Mouse (Mus musculus): Measurements from ENCODE around the gene Plac8. TPM values are rescaled to one million over a fixed set of nuclear protein-coding genes. Genes with fewer than 3 reads are reported as not detected.
A peak's percentile ranks its signal among the peaks of the same experiment; 100 is the strongest.

The Plac8 gene
- polyA plus RNA-seq, 1 experiment, result 24.6 TPM

- H3K4me1 ChIP-seq (ENCODE audit: control insufficient read depth, insufficient read depth, low read length), result no peaks in the 10 kb centered on the region
- H3K4me3 ChIP-seq (ENCODE audit: control insufficient read depth, low read depth, low read length), result no peak overlapping the region
- TF ChIP-seq POLR2A (IDR thresholded peaks at IDR 0.05; ENCODE audit: control insufficient read depth, low read depth, low read length) (no peak), CTCF (IDR thresholded peaks at IDR 0.05; ENCODE audit: control insufficient read depth, insufficient read depth, insufficient replicate concordance, low read depth, low read length) (no peak)
- no peak overlapping the region for H3K27ac ChIP-seq (ENCODE audit: control insufficient read depth, insufficient read depth, low read depth, low read length)
- no peaks in the 10 kb centered on the region for H3K36me3 ChIP-seq (ENCODE audit: control insufficient read depth, insufficient read depth, low read length)
- H3K27me3 ChIP-seq (ENCODE audit: control insufficient read depth, insufficient read depth, low read length), result no peaks in the 10 kb centered on the region
Observed at GRCm38 (mm10) chr5:100604061-100604460, 32.0 kb upstream of the Plac8 start.

GRCm38 (mm10) chr5:100601864-100602263 is 29.8 kb upstream of the Plac8 start:
- TF ChIP-seq POLR2A (IDR thresholded peaks at IDR 0.05; ENCODE audit: control insufficient read depth, low read depth, low read length) (no peak), CTCF (IDR thresholded peaks at IDR 0.05; ENCODE audit: control insufficient read depth, insufficient read depth, insufficient replicate concordance, low read depth, low read length) (no peak)
- no peak overlapping the region for H3K27ac ChIP-seq (ENCODE audit: control insufficient read depth, insufficient read depth, low read depth, low read length)
- no peaks in the 10 kb centered on the region for H3K36me3 ChIP-seq (ENCODE audit: control insufficient read depth, insufficient read depth, low read length)
- no peaks in the 10 kb centered on the region for H3K4me1 ChIP-seq (ENCODE audit: control insufficient read depth, insufficient read depth, low read length)
- no peaks in the 10 kb centered on the region for H3K27me3 ChIP-seq (ENCODE audit: control insufficient read depth, insufficient read depth, low read length)
- H3K4me3 ChIP-seq (ENCODE audit: control insufficient read depth, low read depth, low read length), result no peak overlapping the region

GRCm38 (mm10) chr5:100598961-100599463 is 27.0 kb upstream of the Plac8 start:
- Histone ChIP-seq H3K4me1 (ENCODE audit: control insufficient read depth, insufficient read depth, low read length) (no peaks in the 10 kb centered on the region), H3K27me3 (ENCODE audit: control insufficient read depth, insufficient read depth, low read length) (no peaks in the 10 kb centered on the region), H3K4me3 (ENCODE audit: control insufficient read depth, low read depth, low read length) (no peak overlapping the region), H3K36me3 (ENCODE audit: control insufficient read depth, insufficient read depth, low read length) (no peaks in the 10 kb centered on the region), H3K27ac (ENCODE audit: control insufficient read depth, insufficient read depth, low read depth, low read length) (no peak overlapping the region)
- no peak for TF ChIP-seq POLR2A (IDR thresholded peaks at IDR 0.05; ENCODE audit: control insufficient read depth, low read depth, low read length)
- TF ChIP-seq CTCF (IDR thresholded peaks at IDR 0.05; ENCODE audit: control insufficient read depth, insufficient read depth, insufficient replicate concordance, low read depth, low read length), result no peak

GRCm38 (mm10) chr5:100597886-100598485 is 25.9 kb upstream of the Plac8 start:
- H3K27ac ChIP-seq (ENCODE audit: control insufficient read depth, insufficient read depth, low read depth, low read length), result no peak overlapping the region
- no peaks in the 10 kb centered on the region for H3K4me1 ChIP-seq (ENCODE audit: control insufficient read depth, insufficient read depth, low read length)
- H3K36me3 ChIP-seq (ENCODE audit: control insufficient read depth, insufficient read depth, low read length), result no peaks in the 10 kb centered on the region
- H3K4me3 ChIP-seq (ENCODE audit: control insufficient read depth, low read depth, low read length), result no peak overlapping the region
- no peaks in the 10 kb centered on the region for H3K27me3 ChIP-seq (ENCODE audit: control insufficient read depth, insufficient read depth, low read length)
- TF ChIP-seq POLR2A (IDR thresholded peaks at IDR 0.05; ENCODE audit: control insufficient read depth, low read depth, low read length), result no peak
- TF ChIP-seq CTCF (IDR thresholded peaks at IDR 0.05; ENCODE audit: control insufficient read depth, insufficient read depth, insufficient replicate concordance, low read depth, low read length), result no peak

- Histone ChIP-seq H3K36me3 (ENCODE audit: control insufficient read depth, insufficient read depth, low read length) (no peaks in the 10 kb centered on the region), H3K4me3 (ENCODE audit: control insufficient read depth, low read depth, low read length) (no peak overlapping the region), H3K27me3 (ENCODE audit: control insufficient read depth, insufficient read depth, low read length) (no peaks in the 10 kb centered on the region), H3K27ac (ENCODE audit: control insufficient read depth, insufficient read depth, low read depth, low read length) (no peak overlapping the region), H3K4me1 (ENCODE audit: control insufficient read depth, insufficient read depth, low read length) (no peaks in the 10 kb centered on the region)
- TF ChIP-seq CTCF (IDR thresholded peaks at IDR 0.05; ENCODE audit: control insufficient read depth, insufficient read depth, insufficient replicate concordance, low read depth, low read length), result no peak
- TF ChIP-seq POLR2A (IDR thresholded peaks at IDR 0.05; ENCODE audit: control insufficient read depth, low read depth, low read length), result no peak
Observed at GRCm38 (mm10) chr5:100595999-100596398, 24.0 kb upstream of the Plac8 start.

- no peaks in the 10 kb centered on the region for H3K36me3 ChIP-seq (ENCODE audit: control insufficient read depth, insufficient read depth, low read length)
- H3K27ac ChIP-seq (ENCODE audit: control insufficient read depth, insufficient read depth, low read depth, low read length), result no peak overlapping the region
- no peak for TF ChIP-seq CTCF (IDR thresholded peaks at IDR 0.05; ENCODE audit: control insufficient read depth, insufficient read depth, insufficient replicate concordance, low read depth, low read length)
- TF ChIP-seq POLR2A (IDR thresholded peaks at IDR 0.05; ENCODE audit: control insufficient read depth, low read depth, low read length), result peak; percentile 33; the same call in 1 of the 2 replicates
- H3K27me3 ChIP-seq (ENCODE audit: control insufficient read depth, insufficient read depth, low read length), result no peaks in the 10 kb centered on the region
- H3K4me3 ChIP-seq (ENCODE audit: control insufficient read depth, low read depth, low read length), result peak overlapping the region; percentile 44
- no peaks in the 10 kb centered on the region for H3K4me1 ChIP-seq (ENCODE audit: control insufficient read depth, insufficient read depth, low read length)
Observed at GRCm38 (mm10) chr5:100594803-100595467, 22.9 kb upstream of the Plac8 start.

- H3K36me3 ChIP-seq (ENCODE audit: control insufficient read depth, insufficient read depth, low read length), result no peaks in the 10 kb centered on the region
- no peak overlapping the region for H3K4me3 ChIP-seq (ENCODE audit: control insufficient read depth, low read depth, low read length)
- H3K27ac ChIP-seq (ENCODE audit: control insufficient read depth, insufficient read depth, low read depth, low read length), result no peak overlapping the region
- no peaks in the 10 kb centered on the region for H3K27me3 ChIP-seq (ENCODE audit: control insufficient read depth, insufficient read depth, low read length)
- no peaks in the 10 kb centered on the region for H3K4me1 ChIP-seq (ENCODE audit: control insufficient read depth, insufficient read depth, low read length)
- TF ChIP-seq POLR2A (IDR thresholded peaks at IDR 0.05; ENCODE audit: control insufficient read depth, low read depth, low read length) (no peak), CTCF (IDR thresholded peaks at IDR 0.05; ENCODE audit: control insufficient read depth, insufficient read depth, insufficient replicate concordance, low read depth, low read length) (no peak)
Observed at GRCm38 (mm10) chr5:100590505-100590904, 18.5 kb upstream of the Plac8 start.
